Mouse (Mus musculus): ENCODE measurements around the gene Amotl2.

DNA sequence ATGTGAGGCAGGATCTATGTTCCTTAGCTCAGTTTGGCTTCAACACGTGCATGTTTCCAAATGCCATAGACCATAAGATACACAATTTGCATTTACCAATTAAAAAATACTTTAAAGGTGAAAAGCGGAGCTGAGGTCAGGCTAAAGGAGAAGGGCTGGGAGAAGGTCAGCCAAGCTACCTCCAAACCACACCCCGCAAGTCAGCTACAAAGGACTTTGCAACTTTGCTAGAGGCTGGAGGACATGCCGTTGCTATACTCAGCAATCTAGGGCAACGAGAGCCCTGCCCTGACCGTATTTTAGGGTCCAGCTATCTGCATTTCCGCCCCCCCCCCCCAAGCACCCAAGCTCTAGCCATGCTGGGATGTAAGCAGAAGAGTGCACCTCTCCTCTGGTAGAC is 45.1 kb downstream of the Amotl2 start:
- TF ChIP-seq CTCF (IDR thresholded peaks at IDR 0.05; ENCODE audit: extremely low read depth, insufficient read depth, insufficient read length, insufficient replicate concordance) = no peak
- no peak for TF ChIP-seq POLR2A (IDR thresholded peaks at IDR 0.05; ENCODE audit: low read depth, low read length)

Measured in spleen, adult 2 months (tissue).